Mouse (Mus musculus): ENCODE data around the gene Nme4. TPM values are rescaled to one million over a fixed set of nuclear protein-coding genes. Genes with fewer than 3 reads are reported as not detected.

The Nme4 gene
- polyA plus RNA-seq, 1 experiment from 2014 or later = 103 TPM

- 25% methylated on average over 17 of the region's 17 CpGs for WGBS
Measured at GRCm38 (mm10) chr17:26054133-26054845, 41.1 kb downstream of the Nme4 start.

GRCm38 (mm10) chr17:26052706-26053105, 42.7 kb downstream of the Nme4 start:
- no peak for ATAC-seq (replicated peaks; ENCODE audit: low FRiP score)
- Histone ChIP-seq H3K4me1 (peaks cover 42% of the 10 kb centered on the region), H3K4me3 (replicated peaks) (no peak overlapping the region), H3K36me3 (no peaks in the 10 kb centered on the region), H3K9ac (no peak overlapping the region), H3K9me3 (replicated peaks) (no peaks in the 10 kb centered on the region), H3K27ac (no peak overlapping the region), H3K4me2 (no peak overlapping the region), H3K27me3 (no peaks in the 10 kb centered on the region)
- WGBS = 91% methylated on average over 4 of the region's 4 CpGs

More at GRCm38 (mm10) chr17:26054133-26054845, 41.1 kb downstream of the Nme4 start:
- H3K9me3 ChIP-seq (replicated peaks) = no peaks in the 10 kb centered on the region
- peak overlapping the region; percentile 90 for H3K27ac ChIP-seq
- peaks cover 44% of the 10 kb centered on the region for H3K4me1 ChIP-seq
- no peak overlapping the region for H3K4me3 ChIP-seq (replicated peaks)
- no peak overlapping the region for H3K4me2 ChIP-seq
- H3K9ac ChIP-seq = no peak overlapping the region
- peak; percentile 87 for ATAC-seq (replicated peaks; ENCODE audit: low FRiP score)
- peaks cover 10% of the 10 kb centered on the region for H3K36me3 ChIP-seq
- H3K27me3 ChIP-seq = no peaks in the 10 kb centered on the region

- Histone ChIP-seq H3K27ac (no peak overlapping the region), H3K4me1 (peaks cover 36% of the 10 kb centered on the region), H3K27me3 (no peaks in the 10 kb centered on the region), H3K4me2 (no peak overlapping the region), H3K9ac (no peak overlapping the region), H3K4me3 (replicated peaks) (no peak overlapping the region), H3K9me3 (replicated peaks) (no peaks in the 10 kb centered on the region), H3K36me3 (no peaks in the 10 kb centered on the region)
- ATAC-seq (replicated peaks; ENCODE audit: low FRiP score) = no peak
- WGBS = 85% methylated on average over 4 of the region's 4 CpGs
Measured at GRCm38 (mm10) chr17:26052074-26052473, 43.3 kb downstream of the Nme4 start.

- Histone ChIP-seq H3K4me1 (peaks cover 4% of the 10 kb centered on the region; the same call in 1 of the 2 replicates), H3K4me3 (replicated peaks) (no peak overlapping the region), H3K36me3 (no peaks in the 10 kb centered on the region), H3K27ac (no peak overlapping the region), H3K9ac (no peak overlapping the region), H3K27me3 (no peaks in the 10 kb centered on the region), H3K4me2 (no peak overlapping the region), H3K9me3 (replicated peaks) (no peaks in the 10 kb centered on the region)
- WGBS = 89% methylated on average over 8 of the region's 8 CpGs
- ATAC-seq (replicated peaks; ENCODE audit: low FRiP score) = no peak
Measured at GRCm38 (mm10) chr17:26048118-26048517, 47.3 kb downstream of the Nme4 start.

GRCm38 (mm10) chr17:26046253-26046997, 49.0 kb downstream of the Nme4 start:
- no peak overlapping the region for H3K4me3 ChIP-seq (replicated peaks)
- no peak for ATAC-seq (replicated peaks; ENCODE audit: low FRiP score)
- no peaks in the 10 kb centered on the region for H3K36me3 ChIP-seq
- no peaks in the 10 kb centered on the region for H3K9me3 ChIP-seq (replicated peaks)
- H3K4me1 ChIP-seq = peaks cover 7% of the 10 kb centered on the region; the same call in 1 of the 2 replicates
- no peaks in the 10 kb centered on the region for H3K27me3 ChIP-seq
- no peak overlapping the region for H3K27ac ChIP-seq
- 66% methylated on average over 10 of the region's 10 CpGs for WGBS
- no peak overlapping the region for H3K4me2 ChIP-seq
- no peak overlapping the region for H3K9ac ChIP-seq

GRCm38 (mm10) chr17:26045285-26045684, 50.1 kb downstream of the Nme4 start:
- H3K27ac ChIP-seq = no peak overlapping the region
- ATAC-seq (replicated peaks; ENCODE audit: low FRiP score) = no peak
- WGBS = 56% methylated on average over 4 of the region's 4 CpGs
- no peaks in the 10 kb centered on the region for H3K36me3 ChIP-seq
- H3K4me3 ChIP-seq (replicated peaks) = no peak overlapping the region
- H3K9me3 ChIP-seq (replicated peaks) = no peaks in the 10 kb centered on the region
- H3K4me2 ChIP-seq = no peak overlapping the region
- peaks cover 9% of the 10 kb centered on the region; the same call in 1 of the 2 replicates for H3K4me1 ChIP-seq
- no peaks in the 10 kb centered on the region for H3K27me3 ChIP-seq
- H3K9ac ChIP-seq = no peak overlapping the region

- no peak for ATAC-seq (replicated peaks; ENCODE audit: low FRiP score)
- peaks cover 9% of the 10 kb centered on the region; the same call in 1 of the 2 replicates for H3K4me1 ChIP-seq
- no peak overlapping the region for H3K4me3 ChIP-seq (replicated peaks)
- H3K9me3 ChIP-seq (replicated peaks) = no peaks in the 10 kb centered on the region
- no peaks in the 10 kb centered on the region for H3K36me3 ChIP-seq
- H3K4me2 ChIP-seq = no peak overlapping the region
- H3K9ac ChIP-seq = no peak overlapping the region
- H3K27ac ChIP-seq = no peak overlapping the region
- WGBS = 75% methylated on average over 5 of the region's 5 CpGs
- no peaks in the 10 kb centered on the region for H3K27me3 ChIP-seq
Measured at GRCm38 (mm10) chr17:26043249-26043636, 52.2 kb downstream of the Nme4 start.

GRCm38 (mm10) chr17:26042599-26043248, 52.7 kb downstream of the Nme4 start:
- Histone ChIP-seq H3K9ac (no peak overlapping the region), H3K36me3 (no peaks in the 10 kb centered on the region), H3K4me2 (no peak overlapping the region), H3K4me1 (peaks cover 9% of the 10 kb centered on the region; the same call in 1 of the 2 replicates), H3K4me3 (replicated peaks) (no peak overlapping the region), H3K27ac (no peak overlapping the region), H3K9me3 (replicated peaks) (no peaks in the 10 kb centered on the region), H3K27me3 (no peaks in the 10 kb centered on the region)
- WGBS = 80% methylated on average over 13 of the region's 13 CpGs
- ATAC-seq (replicated peaks; ENCODE audit: low FRiP score) = no peak

Other genes starting within 250 kb of the Nme4 start
- 31.2 and 35.6 TPM in 2 replicates for gene Wdr90, start 234.1 kb downstream of the Nme4 start, polyA plus RNA-seq (2015; fragmentation: Nextera tagmentation; extraction: Ambion mirVana)
- gene Mcrip2, start 226.8 kb downstream of the Nme4 start, polyA plus RNA-seq (2015; fragmentation: Nextera tagmentation; extraction: Ambion mirVana) = 54.9 and 55.1 TPM in 2 replicates
- 78.7 and 81.5 TPM in 2 replicates for gene Mettl26, start 220.5 kb downstream of the Nme4 start, polyA plus RNA-seq (2015; fragmentation: Nextera tagmentation; extraction: Ambion mirVana)
- 0.49 and 0.56 TPM in 2 replicates for gene Wfikkn1, start 214.7 kb downstream of the Nme4 start, polyA plus RNA-seq (2015; fragmentation: Nextera tagmentation; extraction: Ambion mirVana)
- gene Rab40c, start 175.9 kb downstream of the Nme4 start, polyA plus RNA-seq (2015; fragmentation: Nextera tagmentation; extraction: Ambion mirVana) = 27.8 and 30.9 TPM in 2 replicates
- gene Pigq, start 150.7 kb downstream of the Nme4 start, polyA plus RNA-seq (2015; fragmentation: Nextera tagmentation; extraction: Ambion mirVana) = 72.2 and 76.4 TPM in 2 replicates
- 1.5 TPM in 2 replicates for gene Nhlrc4, start 150.6 kb downstream of the Nme4 start, polyA plus RNA-seq (2015; fragmentation: Nextera tagmentation; extraction: Ambion mirVana)
- gene A930017K11Rik, start 143.0 kb downstream of the Nme4 start, polyA plus RNA-seq (2015; fragmentation: Nextera tagmentation; extraction: Ambion mirVana) = 5.4 and 5.7 TPM in 2 replicates
- gene Capn15, start 109.8 kb downstream of the Nme4 start, polyA plus RNA-seq (2015; fragmentation: Nextera tagmentation; extraction: Ambion mirVana) = 22.7 and 31.6 TPM in 2 replicates
- gene Rab11fip3, start 26.0 kb downstream of the Nme4 start, polyA plus RNA-seq (2015; fragmentation: Nextera tagmentation; extraction: Ambion mirVana) = 29.1 and 30.2 TPM in 2 replicates
- gene Decr2, start 5.3 kb downstream of the Nme4 start, polyA plus RNA-seq (2015; fragmentation: Nextera tagmentation; extraction: Ambion mirVana) = 42.9 and 45.7 TPM in 2 replicates
- 3.8 and 5.1 TPM in 2 replicates for gene Tmem8, start 17.7 kb upstream of the Nme4 start, polyA plus RNA-seq (2015; fragmentation: Nextera tagmentation; extraction: Ambion mirVana)
- gene Mrpl28, start 27.9 kb upstream of the Nme4 start, polyA plus RNA-seq (2015; fragmentation: Nextera tagmentation; extraction: Ambion mirVana) = 207 and 218 TPM in 2 replicates
- gene Axin1, start 43.1 kb upstream of the Nme4 start, polyA plus RNA-seq (2015; fragmentation: Nextera tagmentation; extraction: Ambion mirVana) = 8.0 and 9.4 TPM in 2 replicates
- 0.55 and 0.67 TPM in 2 replicates for gene Pdia2, start 103.5 kb upstream of the Nme4 start, polyA plus RNA-seq (2015; fragmentation: Nextera tagmentation; extraction: Ambion mirVana)
- gene Rgs11, start 107.3 kb upstream of the Nme4 start, polyA plus RNA-seq (2015; fragmentation: Nextera tagmentation; extraction: Ambion mirVana) = 9.2 and 9.4 TPM in 2 replicates
- gene Arhgdig, start 112.2 kb upstream of the Nme4 start, polyA plus RNA-seq (2015; fragmentation: Nextera tagmentation; extraction: Ambion mirVana) = 9.0 and 9.3 TPM in 2 replicates
- gene Fam234a, start 148.6 kb upstream of the Nme4 start, polyA plus RNA-seq (2015; fragmentation: Nextera tagmentation; extraction: Ambion mirVana) = 49.6 and 52.7 TPM in 2 replicates
- 106 and 110 TPM in 2 replicates for gene Luc7l, start 157.3 kb upstream of the Nme4 start, polyA plus RNA-seq (2015; fragmentation: Nextera tagmentation; extraction: Ambion mirVana)

All from kidney, embryonic 15.5 days (tissue).